7 mouse cellular contexts compared by ENCODE assay signal in the genomic region with DNA sequence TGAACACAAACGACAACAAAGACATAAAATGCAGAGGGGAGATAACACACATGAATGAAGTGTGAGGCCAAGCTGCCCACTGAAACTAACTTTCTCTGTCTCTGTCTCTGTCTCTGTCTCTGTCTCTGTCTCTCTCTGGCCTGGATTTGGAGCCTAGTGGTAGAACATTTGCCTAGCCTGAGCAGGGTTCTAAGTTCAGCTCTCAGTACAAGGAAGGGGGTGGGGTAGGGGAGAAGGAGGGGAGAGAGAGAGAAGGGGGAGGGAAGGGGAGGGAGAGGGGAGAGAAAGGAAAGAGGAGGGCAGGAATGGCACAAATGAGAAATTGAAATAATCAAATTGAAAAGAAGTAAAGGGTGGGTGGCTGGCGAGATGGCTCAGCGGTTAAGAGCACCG. TPM values are rescaled to one million over a fixed set of nuclear protein-coding genes. Genes with fewer than 3 reads are reported as not detected.
DNase-seq lines count a peak whose midpoint lies in the region; ATAC-seq and TF ChIP-seq lines count a peak whose summit lies in the region.
"Not testable (repeated sequence)": the region's sequence is repeated elsewhere in the genome, so short reads cannot be mapped to it uniquely, and the experiment has no call there.

No protein-coding gene starts in this region.

- not testable (repeated sequence) for H3K9me3 ChIP-seq in embryonic facial prominence, embryonic 13.5 days; forebrain, embryonic 13.5 days (replicated peaks); hindbrain, embryonic 10.5 days; hindbrain, postnatal 0 days (ENCODE audit: low read length); limb, embryonic 14.5 days (ENCODE audit: control insufficient read depth, low read length); midbrain, embryonic 16.5 days (replicated peaks; ENCODE audit: control insufficient read depth, low read length, poor library complexity, severe bottlenecking); neural tube, embryonic 15.5 days (replicated peaks)

- WGBS in embryonic facial prominence, embryonic 13.5 days, result 71% methylated on average over 4 of the region's 4 CpGs
- WGBS in forebrain, embryonic 13.5 days, result 61% methylated on average over 4 of the region's 4 CpGs
- WGBS in hindbrain, embryonic 10.5 days, result 69% methylated on average over 4 of the region's 4 CpGs
- WGBS in hindbrain, postnatal 0 days, result 63% methylated on average over 4 of the region's 4 CpGs
- 74% methylated on average over 4 of the region's 4 CpGs for WGBS in limb, embryonic 14.5 days
- WGBS in midbrain, embryonic 16.5 days, result 65% methylated on average over 4 of the region's 4 CpGs
- 68% methylated on average over 4 of the region's 4 CpGs for WGBS in neural tube, embryonic 15.5 days

- H3K4me1 ChIP-seq in embryonic facial prominence, embryonic 13.5 days; hindbrain, postnatal 0 days (ENCODE audit: insufficient read depth, low read length); limb, embryonic 14.5 days (ENCODE audit: control insufficient read depth, insufficient read depth, low read length); midbrain, embryonic 16.5 days (ENCODE audit: control insufficient read depth, insufficient read depth, low read length); neural tube, embryonic 15.5 days: not testable (repeated sequence)
- H3K4me1 ChIP-seq in forebrain, embryonic 13.5 days, result peaks cover 11% of the 10 kb centered on the region
- peaks cover 15% of the 10 kb centered on the region for H3K4me1 ChIP-seq in hindbrain, embryonic 10.5 days (replicated peaks)

- H3K9ac ChIP-seq in embryonic facial prominence, embryonic 13.5 days; forebrain, embryonic 13.5 days; hindbrain, postnatal 0 days (replicated peaks; ENCODE audit: low read length); limb, embryonic 14.5 days (ENCODE audit: low read depth, low read length, severe bottlenecking); midbrain, embryonic 16.5 days (ENCODE audit: low read depth, low read length); neural tube, embryonic 15.5 days (replicated peaks): not testable (repeated sequence)

- not testable (repeated sequence) for H3K36me3 ChIP-seq in embryonic facial prominence, embryonic 13.5 days; forebrain, embryonic 13.5 days (ENCODE audit: poor library complexity, severe bottlenecking); hindbrain, embryonic 10.5 days; hindbrain, postnatal 0 days (ENCODE audit: insufficient read depth, low read length); limb, embryonic 14.5 days (ENCODE audit: control insufficient read depth, insufficient read depth, low read length); midbrain, embryonic 16.5 days (ENCODE audit: control insufficient read depth, insufficient read depth, low read length); neural tube, embryonic 15.5 days

- not testable (repeated sequence) for H3K27me3 ChIP-seq in embryonic facial prominence, embryonic 13.5 days; forebrain, embryonic 13.5 days; hindbrain, embryonic 10.5 days (ENCODE audit: insufficient read depth, poor library complexity, severe bottlenecking); hindbrain, postnatal 0 days (ENCODE audit: insufficient read depth, low read length); limb, embryonic 14.5 days (ENCODE audit: control insufficient read depth, insufficient read depth, low read length); midbrain, embryonic 16.5 days (ENCODE audit: control insufficient read depth, insufficient read depth, low read depth, low read length); neural tube, embryonic 15.5 days (replicated peaks)

- H3K4me3 ChIP-seq in embryonic facial prominence, embryonic 13.5 days; forebrain, embryonic 13.5 days; hindbrain, embryonic 10.5 days; hindbrain, postnatal 0 days (ENCODE audit: low read length); limb, embryonic 14.5 days (replicated peaks; ENCODE audit: low read length); midbrain, embryonic 16.5 days (ENCODE audit: low read depth, low read length); neural tube, embryonic 15.5 days (replicated peaks): not testable (repeated sequence)

- H3K4me2 ChIP-seq in embryonic facial prominence, embryonic 13.5 days, result 0 out of 2 replicates have a peak overlapping the region, but pooled peaks have one; percentile 11
- peak overlapping the region; percentile 11; the same call in 1 of the 2 replicates for H3K4me2 ChIP-seq in forebrain, embryonic 13.5 days
- H3K4me2 ChIP-seq in hindbrain, postnatal 0 days (ENCODE audit: low read depth, low read length); limb, embryonic 14.5 days (replicated peaks; ENCODE audit: low read depth, low read length, severe bottlenecking); midbrain, embryonic 16.5 days (ENCODE audit: low read length); neural tube, embryonic 15.5 days: not testable (repeated sequence)

- DNase-seq in hindbrain, embryonic 10.5 days (ENCODE audit: low spot score); hindbrain, postnatal 0 days (ENCODE audit: low spot score); limb, embryonic 14.5 days (ENCODE audit: low spot score): not testable (repeated sequence)

- TF ChIP-seq CTCF in hindbrain, postnatal 0 days (IDR thresholded peaks at IDR 0.05; ENCODE audit: low read depth), result not testable (repeated sequence)

- peak overlapping the region; percentile 65 for H3K27ac ChIP-seq in embryonic facial prominence, embryonic 13.5 days
- H3K27ac ChIP-seq in forebrain, embryonic 13.5 days, result peak overlapping the region; percentile 88
- peak overlapping the region; percentile 87 for H3K27ac ChIP-seq in hindbrain, embryonic 10.5 days
- H3K27ac ChIP-seq in hindbrain, postnatal 0 days, result peak overlapping the region; percentile 54
- H3K27ac ChIP-seq in limb, embryonic 14.5 days (replicated peaks; ENCODE audit: low read depth, low read length), result not testable (repeated sequence)
- peak overlapping the region; percentile 78 for H3K27ac ChIP-seq in midbrain, embryonic 16.5 days (ENCODE audit: low read length)
- peak overlapping the region; percentile 72 for H3K27ac ChIP-seq in neural tube, embryonic 15.5 days (replicated peaks)

- ATAC-seq in embryonic facial prominence, embryonic 13.5 days (ENCODE audit: insufficient number of reproducible peaks, insufficient read depth, low FRiP score, low TSS enrichment, low read depth); midbrain, embryonic 16.5 days: not testable (repeated sequence)
- ATAC-seq in forebrain, embryonic 13.5 days, result peak; percentile 65; the same call in 1 of the 2 replicates
- peak; percentile 39; the same call in 1 of the 2 replicates for ATAC-seq in hindbrain, postnatal 0 days
- peak; percentile 3; the same call in 1 of the 2 replicates for ATAC-seq in limb, embryonic 14.5 days (ENCODE audit: low FRiP score, low read depth)
- ATAC-seq in neural tube, embryonic 15.5 days (ENCODE audit: low FRiP score), result peak; percentile 56; the same call in 1 of the 2 replicates

- TF ChIP-seq POLR2A in limb, embryonic 14.5 days (IDR thresholded peaks at IDR 0.05; ENCODE audit: borderline replicate concordance, extremely low read depth, insufficient read depth, insufficient read length), result not testable (repeated sequence)

RNA-seq across cellular contexts. Expression of gene Dynlt1b, which starts 29.8 kb away (rescaled TPM):
- polyA plus RNA-seq in embryonic facial prominence, embryonic 13.5 days (2015; fragmentation: Nextera tagmentation; extraction: Ambion mirVana), result 511 and 514 TPM in 2 replicates
- polyA plus RNA-seq in forebrain, embryonic 13.5 days (2015; fragmentation: Nextera tagmentation; extraction: Ambion mirVana), result 931 and 992 TPM in 2 replicates
- polyA plus RNA-seq in hindbrain, embryonic 10.5 days (2016; fragmentation: Nextera tagmentation; extraction: Ambion mirVana), result 585 and 814 TPM in 2 replicates
- 392 and 457 TPM in 2 replicates for total RNA-seq in hindbrain, postnatal 0 days (2014; rRNA removed)
- polyA plus RNA-seq in hindbrain, postnatal 0 days (2015; fragmentation: Nextera tagmentation; extraction: Ambion mirVana), result 1,203 and 1,233 TPM in 2 replicates
- 399 and 408 TPM in 2 replicates for polyA plus RNA-seq in limb, embryonic 14.5 days (2012; rRNA removed)
- polyA plus RNA-seq in limb, embryonic 14.5 days (2014; fragmentation: Nextera tagmentation; extraction: Ambion mirVana), result 513 and 517 TPM in 2 replicates
- 1,051 and 1,054 TPM in 2 replicates for polyA plus RNA-seq in midbrain, embryonic 16.5 days (2015; fragmentation: Nextera tagmentation; extraction: Ambion mirVana)
- polyA plus RNA-seq in neural tube, embryonic 15.5 days (2015; fragmentation: Nextera tagmentation; extraction: Ambion mirVana), result 1,064 and 1,207 TPM in 2 replicates
